Mouse (Mus musculus) megakaryocyte, embryonic 14.5 days (primary cell): ENCODE data around the gene Cisd1. TPM values are rescaled to one million over a fixed set of nuclear protein-coding genes. Genes with fewer than 3 reads are reported as not detected.

Source experiments
- H3K27me3 ChIP-seq: replicated peaks from 2 replicates; pipeline ENCODE3; 2012; ENCODE audit warnings: inconsistent platforms
- H3K36me3 ChIP-seq: replicated peaks from 2 replicates; pipeline ENCODE3; 2012; ENCODE audit warnings: low read length, inconsistent platforms, mixed read lengths
- H3K4me1 ChIP-seq: 2 replicates; pipeline ENCODE4 v1.6.1; 2012; ENCODE audit warnings: inconsistent platforms
- H3K4me3 ChIP-seq: replicated peaks from 2 replicates; pipeline ENCODE3; 2012; ENCODE audit warnings: moderate library complexity, mild to moderate bottlenecking, inconsistent platforms
- H3K9me3 ChIP-seq: 2 replicates; pipeline ENCODE4 v1.6.1; 2012; ENCODE audit warnings: inconsistent platforms
- FLI1 ChIP-seq: IDR thresholded peaks from 2 replicates; pipeline ENCODE4 v1.6.1; 2012; ENCODE audit warnings: low read length, inconsistent platforms, mixed read lengths
- GATA1 ChIP-seq: IDR thresholded peaks from 3 replicates; pipeline ENCODE4 v1.6.1; 2012; ENCODE audit warnings: mixed read lengths, low read length, inconsistent platforms, borderline replicate concordance
- polyA plus RNA-seq: library from polyadenylated mRNA; stranded (reverse); fragments of >175 nt; gene quantifications from 2 replicates; pipeline ENCODE4 v1.2.3, GENCODE M21; 2012; ENCODE audit warnings: low replicate concordance; ENCODE audit not compliant: insufficient read depth

The Cisd1 gene
- polyA plus RNA-seq, 1 experiment = 32.1 TPM

- Histone ChIP-seq H3K4me3 (peak overlapping the region; percentile 90), H3K36me3 (no peaks in the 10 kb centered on the region), H3K4me1 (peaks cover 13% of the 10 kb centered on the region), H3K9me3 (no peaks in the 10 kb centered on the region), H3K27me3 (no peaks in the 10 kb centered on the region)
- TF ChIP-seq FLI1 (no peak), GATA1 (no peak)
These were observed 38.0 kb downstream of the Cisd1 start for GRCm38 (mm10) chr10:71306759-71307158.

- peak overlapping the region; percentile 90 for H3K4me3 ChIP-seq
- TF ChIP-seq FLI1 = no peak
- peaks cover under 1% of the 10 kb centered on the region for H3K27me3 ChIP-seq
- H3K9me3 ChIP-seq = no peaks in the 10 kb centered on the region
- peaks cover 13% of the 10 kb centered on the region for H3K4me1 ChIP-seq
- H3K36me3 ChIP-seq = no peaks in the 10 kb centered on the region
These were observed 38.6 kb downstream of the Cisd1 start for GRCm38 (mm10) chr10:71306190-71306589.

- Histone ChIP-seq H3K4me1 (peaks cover 19% of the 10 kb centered on the region), H3K36me3 (no peaks in the 10 kb centered on the region), H3K4me3 (peak overlapping the region; percentile 8), H3K27me3 (peaks cover 10% of the 10 kb centered on the region), H3K9me3 (no peaks in the 10 kb centered on the region)
- TF ChIP-seq FLI1 (no peak), GATA1 (no peak)
These were observed 42.3 kb downstream of the Cisd1 start for GRCm38 (mm10) chr10:71302490-71302889.

GRCm38 (mm10) chr10:71300161-71300560, 44.6 kb downstream of the Cisd1 start:
- no peaks in the 10 kb centered on the region for H3K36me3 ChIP-seq
- no peak overlapping the region for H3K4me3 ChIP-seq
- TF ChIP-seq FLI1 (no peak), GATA1 (no peak)
- peaks cover 10% of the 10 kb centered on the region for H3K27me3 ChIP-seq
- no peaks in the 10 kb centered on the region for H3K9me3 ChIP-seq
- H3K4me1 ChIP-seq = peaks cover 15% of the 10 kb centered on the region

GRCm38 (mm10) chr10:71293245-71293644, 51.5 kb downstream of the Cisd1 start:
- H3K27me3 ChIP-seq = peaks cover 4% of the 10 kb centered on the region
- H3K4me1 ChIP-seq = peaks cover 24% of the 10 kb centered on the region
- no peak overlapping the region for H3K4me3 ChIP-seq
- H3K36me3 ChIP-seq = no peaks in the 10 kb centered on the region
- no peaks in the 10 kb centered on the region for H3K9me3 ChIP-seq
- TF ChIP-seq GATA1 (no peak), FLI1 (no peak)

GRCm38 (mm10) chr10:71292254-71292653, 52.5 kb downstream of the Cisd1 start:
- Histone ChIP-seq H3K36me3 (no peaks in the 10 kb centered on the region), H3K4me3 (peak overlapping the region; percentile 53), H3K9me3 (no peaks in the 10 kb centered on the region), H3K4me1 (peaks cover 24% of the 10 kb centered on the region), H3K27me3 (peaks cover 8% of the 10 kb centered on the region)
- TF ChIP-seq GATA1 (no peak), FLI1 (no peak)

- peaks cover 24% of the 10 kb centered on the region for H3K4me1 ChIP-seq
- H3K4me3 ChIP-seq = peak overlapping the region; percentile 64
- TF ChIP-seq GATA1 (no peak), FLI1 (no peak)
- no peaks in the 10 kb centered on the region for H3K9me3 ChIP-seq
- H3K36me3 ChIP-seq = no peaks in the 10 kb centered on the region
- peaks cover 13% of the 10 kb centered on the region for H3K27me3 ChIP-seq
These were observed 53.0 kb downstream of the Cisd1 start for GRCm38 (mm10) chr10:71291801-71292200.

- Histone ChIP-seq H3K4me1 (peaks cover 24% of the 10 kb centered on the region), H3K4me3 (no peak overlapping the region), H3K27me3 (peaks cover 14% of the 10 kb centered on the region), H3K36me3 (no peaks in the 10 kb centered on the region), H3K9me3 (no peaks in the 10 kb centered on the region)
- TF ChIP-seq FLI1 = no peak
- no peak for TF ChIP-seq GATA1
These were observed 53.5 kb downstream of the Cisd1 start for GRCm38 (mm10) chr10:71291179-71291661.

GRCm38 (mm10) chr10:71285126-71285580, 59.6 kb downstream of the Cisd1 start, which contains the start of gene Ube2d1:
Gene Ube2d1, minus strand, starts transcription at chr10:71285262.
- no peaks in the 10 kb centered on the region for H3K36me3 ChIP-seq
- peaks cover 26% of the 10 kb centered on the region for H3K27me3 ChIP-seq
- H3K4me1 ChIP-seq = peaks cover 15% of the 10 kb centered on the region
- peak within 1 kb of the TSS; percentile 95 for H3K4me3 ChIP-seq
- no peaks in the 10 kb centered on the region for H3K9me3 ChIP-seq
- TF ChIP-seq FLI1 = no peak
- no peak for TF ChIP-seq GATA1

GRCm38 (mm10) chr10:71284511-71285125, 60.1 kb downstream of the Cisd1 start:
- H3K36me3 ChIP-seq = no peaks in the 10 kb centered on the region
- no peaks in the 10 kb centered on the region for H3K9me3 ChIP-seq
- peak overlapping the region; percentile 95 for H3K4me3 ChIP-seq
- H3K4me1 ChIP-seq = peaks cover 15% of the 10 kb centered on the region
- TF ChIP-seq FLI1 = no peak
- no peak for TF ChIP-seq GATA1
- H3K27me3 ChIP-seq = peaks cover 26% of the 10 kb centered on the region

GRCm38 (mm10) chr10:71284131-71284510, 60.6 kb downstream of the Cisd1 start:
- TF ChIP-seq FLI1 = no peak
- TF ChIP-seq GATA1 = no peak
- H3K4me3 ChIP-seq = peak overlapping the region; percentile 95

More at GRCm38 (mm10) chr10:71284131-71284510, 60.6 kb downstream of the Cisd1 start:
- H3K36me3 ChIP-seq = no peaks in the 10 kb centered on the region
- H3K4me1 ChIP-seq = peaks cover 15% of the 10 kb centered on the region
- peaks cover 26% of the 10 kb centered on the region for H3K27me3 ChIP-seq
- H3K9me3 ChIP-seq = no peaks in the 10 kb centered on the region

Other genes with a start within 250 kb of the Cisd1 start
- 0.01 TPM in 1 of 2 replicates, not detected in the other for gene Bicc1, start 185.3 kb downstream of the Cisd1 start, polyA plus RNA-seq
- 2.4 and 4.9 TPM in 2 replicates for gene Tfam, start 106.7 kb downstream of the Cisd1 start, polyA plus RNA-seq
- 5.0 and 6.5 TPM in 2 replicates for gene Ube2d1, start 59.7 kb downstream of the Cisd1 start, polyA plus RNA-seq
- 5.1 and 14.8 TPM in 2 replicates for gene Ipmk, start 2.8 kb upstream of the Cisd1 start, polyA plus RNA-seq